Mouse (Mus musculus) forebrain, embryonic 16.5 days (tissue): ENCODE data around the gene Madcam1. TPM values are rescaled to one million over a fixed set of nuclear protein-coding genes. Genes with fewer than 3 reads are reported as not detected.

Experiments
- ATAC-seq: fragments of 200-750 bp; cut with Nextera tagmentation; 2 replicates; pipeline ENCODE4 v1.8.0; 2017; ENCODE audit warnings: mild to moderate bottlenecking, moderate library complexity
- H3K27ac ChIP-seq: fragments of 300-500 bp; sonication (generic); 2 replicates; pipeline ENCODE4 v1.5.1; 2014; ENCODE audit warnings: low read length, control low read depth
- H3K27me3 ChIP-seq: fragments of 300-500 bp; sonication (generic); replicated peaks from 2 replicates; pipeline ENCODE4 v1.6.1; 2014; ENCODE audit warnings: low read length; ENCODE audit not compliant: control insufficient read depth, insufficient read depth
- H3K36me3 ChIP-seq: fragments of 300-500 bp; sonication (generic); 2 replicates; pipeline ENCODE4 v1.6.1; 2014; ENCODE audit not compliant: control insufficient read depth, insufficient read depth
- H3K4me1 ChIP-seq: fragments of 300-500 bp; sonication (generic); replicated peaks from 2 replicates; pipeline ENCODE4 v1.6.1; 2014; ENCODE audit warnings: low read length; ENCODE audit not compliant: control insufficient read depth, insufficient read depth
- H3K4me2 ChIP-seq: fragments of 300-500 bp; sonication (generic); 2 replicates; pipeline ENCODE4 v1.6.1; 2014; ENCODE audit warnings: mild to moderate bottlenecking, low read length, control low read depth
- H3K4me3 ChIP-seq: fragments of 300-500 bp; sonication (generic); replicated peaks from 2 replicates; pipeline ENCODE4 v1.5.1; 2014; ENCODE audit warnings: mild to moderate bottlenecking, low read length, control low read depth
- H3K9ac ChIP-seq: fragments of 300-500 bp; sonication (generic); replicated peaks from 2 replicates; pipeline ENCODE4 v1.6.1; 2014; ENCODE audit warnings: low read depth, low read length, control low read depth
- H3K9me3 ChIP-seq: fragments of 300-500 bp; sonication (generic); 2 replicates; pipeline ENCODE4 v1.6.1; 2016; ENCODE audit warnings: low read length; ENCODE audit not compliant: control insufficient read depth
- WGBS: fragments of 180-500 bp; shearing (Covaris S2); extraction: QIAGEN DNeasy Blood & Tissue Kit; methylation state at CpG from one replicate; pipeline ENCODE4 v1.1.7; 2014; 5-methylcytosine and 5-hydroxymethylcytosine counted together
- polyA plus RNA-seq: library from polyadenylated mRNA; unstranded; fragments of >200 nt; fragmentation: Nextera tagmentation; extraction: Ambion mirVana; gene quantifications from 2 replicates; pipeline ENCODE4 v1.2.1, GENCODE M21; 2015

Madcam1 gene
- polyA plus RNA-seq, 1 experiment from 2014 or later = 0.57 TPM

- peaks cover 20% of the 10 kb centered on the region for H3K4me1 ChIP-seq
- H3K36me3 ChIP-seq = peaks cover 21% of the 10 kb centered on the region
- no peak overlapping the region for H3K9ac ChIP-seq
- no peak overlapping the region for H3K4me3 ChIP-seq
- 95% methylated on average over 25 of the region's 25 CpGs for WGBS
- ATAC-seq = no peak
- no peaks in the 10 kb centered on the region for H3K27me3 ChIP-seq
- no peak overlapping the region for H3K4me2 ChIP-seq
- no peaks in the 10 kb centered on the region for H3K9me3 ChIP-seq
- H3K27ac ChIP-seq = no peak overlapping the region
Measured at GRCm38 (mm10) chr10:79684770-79685600, 20.6 kb downstream of the Madcam1 start.

GRCm38 (mm10) chr10:79686219-79686618, 21.9 kb downstream of the Madcam1 start:
- Histone ChIP-seq H3K9ac (no peak overlapping the region), H3K27ac (no peak overlapping the region), H3K36me3 (peaks cover 21% of the 10 kb centered on the region), H3K9me3 (no peaks in the 10 kb centered on the region), H3K4me3 (no peak overlapping the region), H3K27me3 (no peaks in the 10 kb centered on the region), H3K4me2 (no peak overlapping the region), H3K4me1 (peaks cover 16% of the 10 kb centered on the region)
- 86% methylated on average over 2 of the region's 2 CpGs for WGBS
- no peak for ATAC-seq

DNA sequence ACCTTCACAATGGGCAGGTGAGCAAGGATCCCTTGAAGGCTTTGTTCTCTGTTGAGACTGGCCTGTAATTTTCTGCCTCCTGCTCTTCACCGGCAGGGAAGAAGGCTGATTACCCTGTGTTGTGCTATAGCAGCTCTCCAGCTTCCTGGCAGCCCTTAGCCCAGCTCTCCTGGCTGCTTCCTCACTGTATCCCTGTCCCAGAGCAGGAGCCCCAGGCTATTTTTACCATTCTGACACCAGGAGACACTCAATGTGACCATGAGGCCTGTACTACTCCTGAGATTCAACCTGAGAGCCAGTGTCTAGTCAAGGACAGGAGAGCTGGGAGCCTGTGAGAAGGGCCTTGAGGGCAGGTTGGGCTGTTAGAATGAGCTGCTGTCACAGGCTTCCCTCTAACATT, 22.3 kb downstream of the Madcam1 start:
- ATAC-seq = no peak
- WGBS = 100% methylated on average over 1 of the region's 1 CpGs
- peaks cover 21% of the 10 kb centered on the region for H3K36me3 ChIP-seq

DNA sequence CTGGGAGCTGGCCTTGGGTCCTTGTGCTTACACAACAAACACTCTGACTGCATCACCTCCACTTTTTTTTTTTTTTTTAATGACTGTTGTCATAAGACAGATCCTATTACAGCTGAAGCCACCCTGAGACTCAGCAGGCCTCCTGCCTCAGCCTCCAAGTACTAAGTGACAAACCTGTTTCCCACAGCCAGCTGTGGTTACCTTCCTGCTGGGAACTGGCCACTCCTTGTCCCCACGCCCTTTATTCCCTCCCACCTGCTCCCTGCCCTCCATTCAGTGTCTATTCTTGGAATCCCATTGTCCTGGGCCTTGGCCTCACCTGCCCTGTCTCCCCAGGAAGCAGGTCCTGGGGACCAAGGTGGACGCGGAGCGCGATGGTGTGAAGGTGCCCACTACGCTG, 23.2 kb downstream of the Madcam1 start:
- no peak for ATAC-seq
- Histone ChIP-seq H3K27ac (no peak overlapping the region), H3K9ac (no peak overlapping the region), H3K9me3 (no peaks in the 10 kb centered on the region), H3K27me3 (no peaks in the 10 kb centered on the region), H3K4me2 (no peak overlapping the region), H3K4me3 (no peak overlapping the region), H3K4me1 (peaks cover 14% of the 10 kb centered on the region), H3K36me3 (peaks cover 21% of the 10 kb centered on the region)
- 97% methylated on average over 6 of the region's 6 CpGs for WGBS

More for the DNA sequence above, 22.3 kb downstream of the Madcam1 start:
- H3K27ac ChIP-seq = no peak overlapping the region
- peaks cover 14% of the 10 kb centered on the region for H3K4me1 ChIP-seq
- no peak overlapping the region for H3K9ac ChIP-seq
- no peak overlapping the region for H3K4me3 ChIP-seq
- no peak overlapping the region for H3K4me2 ChIP-seq
- no peaks in the 10 kb centered on the region for H3K9me3 ChIP-seq
- no peaks in the 10 kb centered on the region for H3K27me3 ChIP-seq

- no peak within 1 kb of the TSS for H3K4me2 ChIP-seq
- H3K9me3 ChIP-seq = no peaks in the 10 kb centered on the region
- no peak within 1 kb of the TSS for H3K27ac ChIP-seq
- peaks cover 21% of the 10 kb centered on the region for H3K36me3 ChIP-seq
- WGBS = 80% methylated on average over 4 of the region's 4 CpGs
- peaks cover 2% of the 10 kb centered on the region for H3K4me1 ChIP-seq
- no peak within 1 kb of the TSS for H3K9ac ChIP-seq
- no peaks in the 10 kb centered on the region for H3K27me3 ChIP-seq
- no peak for ATAC-seq
- no peak within 1 kb of the TSS for H3K4me3 ChIP-seq
Measured at GRCm38 (mm10) chr10:79688720-79689119, 24.4 kb downstream of the Madcam1 start, which contains the start of gene Gzmm. Gene Gzmm, plus strand, starts transcription at chr10:79689020.

GRCm38 (mm10) chr10:79689178-79689577, 24.8 kb downstream of the Madcam1 start:
- peaks cover 21% of the 10 kb centered on the region for H3K36me3 ChIP-seq
- H3K9ac ChIP-seq = no peak overlapping the region
- no peak overlapping the region for H3K27ac ChIP-seq
- H3K4me3 ChIP-seq = no peak overlapping the region
- H3K27me3 ChIP-seq = no peaks in the 10 kb centered on the region
- no peak for ATAC-seq
- 88% methylated on average over 3 of the region's 3 CpGs for WGBS
- H3K4me2 ChIP-seq = no peak overlapping the region
- no peaks in the 10 kb centered on the region for H3K9me3 ChIP-seq
- no peaks in the 10 kb centered on the region for H3K4me1 ChIP-seq

DNA sequence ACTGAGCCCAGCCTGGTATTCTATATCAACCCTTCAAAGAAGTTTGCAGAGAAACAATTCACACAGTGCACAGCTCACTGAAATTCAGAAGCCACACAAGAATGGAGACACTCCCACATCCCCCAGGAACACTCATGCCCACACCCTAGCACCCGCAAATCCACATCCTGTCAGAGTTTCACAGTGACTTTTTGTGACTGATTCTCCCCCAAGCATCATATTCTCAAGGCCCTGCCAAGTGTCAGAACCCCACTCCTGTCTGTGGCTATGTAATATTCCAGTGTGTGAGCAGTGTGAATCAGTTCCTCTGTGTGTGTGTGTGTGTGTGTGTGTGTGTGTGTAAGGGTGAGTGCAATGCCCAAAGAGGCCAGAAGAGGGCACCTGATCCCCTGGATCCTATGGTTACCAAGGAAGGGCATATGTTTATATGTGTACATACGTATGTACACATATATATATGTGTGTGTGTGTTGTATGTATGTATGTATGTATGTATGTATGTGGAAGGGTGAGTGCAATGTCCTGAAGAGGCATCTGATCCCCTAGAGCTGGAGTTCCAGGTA, 27.7 kb downstream of the Madcam1 start:
- Histone ChIP-seq H3K27me3 (no peaks in the 10 kb centered on the region), H3K27ac (no peak overlapping the region), H3K4me2 (no peak overlapping the region), H3K9me3 (no peaks in the 10 kb centered on the region), H3K4me3 (no peak overlapping the region), H3K9ac (no peak overlapping the region), H3K36me3 (peaks cover 11% of the 10 kb centered on the region), H3K4me1 (peaks cover 3% of the 10 kb centered on the region; the same call in 1 of the 2 replicates)
- ATAC-seq = no peak
- 91% methylated on average over 2 of the region's 2 CpGs for WGBS

DNA sequence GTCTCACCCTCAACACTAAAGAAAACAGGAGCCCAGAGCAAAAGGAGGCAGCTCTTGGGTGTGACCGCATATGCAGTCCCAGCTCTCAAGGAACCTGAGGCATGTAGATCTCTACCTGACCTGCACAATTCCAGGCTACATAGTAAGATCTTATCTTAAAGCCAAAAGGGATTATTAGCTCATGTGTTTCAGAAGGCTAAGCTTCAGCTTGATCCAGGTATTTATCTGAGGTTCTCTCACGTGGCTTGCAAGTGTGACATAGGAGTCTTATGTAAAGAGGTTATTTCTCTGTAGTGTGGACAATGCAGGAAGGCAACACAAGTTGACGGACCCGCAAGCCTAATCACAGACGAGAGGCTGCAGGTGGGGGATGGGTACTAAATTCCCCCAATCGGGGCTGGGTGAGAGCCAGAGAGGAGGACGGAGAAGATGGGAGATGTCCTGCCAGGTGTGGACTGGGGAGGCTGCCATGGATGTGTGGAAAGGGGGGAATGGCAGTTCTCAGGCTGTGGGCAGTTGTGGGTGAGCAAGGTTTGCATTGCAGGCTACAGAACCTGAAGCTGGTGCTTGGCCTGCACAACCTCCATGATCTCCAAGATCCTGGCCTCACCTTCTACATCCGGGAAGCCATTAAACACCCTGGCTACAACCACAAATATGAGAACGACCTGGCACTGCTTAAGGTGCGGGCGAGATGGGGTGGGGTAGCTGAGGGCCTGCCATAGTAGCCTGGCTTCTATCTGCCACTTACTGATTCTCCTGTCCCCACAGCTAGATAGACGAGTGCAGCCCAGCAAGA, 29.4 kb downstream of the Madcam1 start:
- WGBS = 78% methylated on average over 12 of the region's 12 CpGs
- Histone ChIP-seq H3K4me1 (peaks cover 3% of the 10 kb centered on the region; the same call in 1 of the 2 replicates), H3K4me3 (no peak overlapping the region), H3K4me2 (no peak overlapping the region), H3K9ac (no peak overlapping the region), H3K27me3 (no peaks in the 10 kb centered on the region), H3K9me3 (no peaks in the 10 kb centered on the region), H3K27ac (no peak overlapping the region), H3K36me3 (peaks cover 5% of the 10 kb centered on the region)
- no peak for ATAC-seq

- H3K36me3 ChIP-seq = 0 out of 2 replicates have a peak, but pooled peaks cover under 1% of the 10 kb centered on the region
- H3K4me1 ChIP-seq = peaks cover 3% of the 10 kb centered on the region; the same call in 1 of the 2 replicates
- H3K9ac ChIP-seq = no peak overlapping the region
- no peaks in the 10 kb centered on the region for H3K9me3 ChIP-seq
- ATAC-seq = no peak
- 86% methylated on average over 6 of the region's 6 CpGs for WGBS
- no peak overlapping the region for H3K27ac ChIP-seq
- H3K4me3 ChIP-seq = no peak overlapping the region
- H3K27me3 ChIP-seq = no peaks in the 10 kb centered on the region
- H3K4me2 ChIP-seq = no peak overlapping the region
Measured at GRCm38 (mm10) chr10:79694379-79694655, 30.0 kb downstream of the Madcam1 start.
